Mouse (Mus musculus) retina, embryonic 14.5 days (tissue): ENCODE measurements around the gene Pitpnm1.
A peak's percentile ranks its signal among the peaks of the same experiment; 100 is the strongest.

Source experiments
- DNase-seq: peaks from one replicate; pipeline ENCODE4 v3.0.0-alpha.2; 2015; ENCODE audit warnings: low spot score

The Pitpnm1 gene

DNA sequence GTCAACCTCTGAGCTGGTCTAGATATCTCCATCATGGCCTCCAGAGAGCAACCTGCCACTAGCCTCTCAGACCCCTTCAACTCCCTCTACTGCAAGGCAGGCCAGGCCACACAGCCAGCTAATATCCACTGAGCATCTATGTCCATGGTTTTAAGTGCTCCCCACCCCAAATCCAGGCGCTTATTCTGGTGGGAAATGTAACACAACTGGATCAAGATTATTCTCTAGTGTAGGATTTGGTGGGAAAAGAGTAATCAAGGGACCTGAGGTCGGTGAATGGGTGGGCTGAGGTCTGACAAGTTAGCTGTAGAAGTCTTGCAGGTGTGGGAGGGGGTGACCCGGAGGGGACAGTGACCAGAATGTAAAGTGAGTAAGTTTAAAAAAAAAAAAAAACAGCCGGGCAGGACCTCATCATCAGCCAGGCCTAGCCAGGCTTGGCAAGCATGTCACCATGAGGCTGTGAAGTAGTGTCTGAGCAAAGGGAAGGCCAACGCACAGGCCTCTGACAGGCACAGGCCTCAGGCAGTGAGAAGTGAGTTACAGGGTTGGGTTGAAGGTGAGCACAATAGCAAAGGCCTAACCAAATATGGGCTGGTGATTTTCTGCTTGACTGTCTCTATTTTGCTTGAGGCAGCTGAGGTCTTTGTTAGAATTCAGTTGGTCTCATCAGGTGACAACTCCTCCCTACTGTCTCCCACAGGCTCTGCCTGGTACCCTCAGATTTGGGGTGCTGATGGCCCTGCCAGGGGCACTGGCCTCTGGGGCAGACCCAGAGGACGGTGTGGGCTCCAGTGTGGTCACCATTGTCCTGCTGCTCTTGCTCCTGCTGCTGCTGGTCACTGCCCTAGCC, 55.6 kb downstream of the Pitpnm1 start:
- no peak for DNase-seq

DNA sequence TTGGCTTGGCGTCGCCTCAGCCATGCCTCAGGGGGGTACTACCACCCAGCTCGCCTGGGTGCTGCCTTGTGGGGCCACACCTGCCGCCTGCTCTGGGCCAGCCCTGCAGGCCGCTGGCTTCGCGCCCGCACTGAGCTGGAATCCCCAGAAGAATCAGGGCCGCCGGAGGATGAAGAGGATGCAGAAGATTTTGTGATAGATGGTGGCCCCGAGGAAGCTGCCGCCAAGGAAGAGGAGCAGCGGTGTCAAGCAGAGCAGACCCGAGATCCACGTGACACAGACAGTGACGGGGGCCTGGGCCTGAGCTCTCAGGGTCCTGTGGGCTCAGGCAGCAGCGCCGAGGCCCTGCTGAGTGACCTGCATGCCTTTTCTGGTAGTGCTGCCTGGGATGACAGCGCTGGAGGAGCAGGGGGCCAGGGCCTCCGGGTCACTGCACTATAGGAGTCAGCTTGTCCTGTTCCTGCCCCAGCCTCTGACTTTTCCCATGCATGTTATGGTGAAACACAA, 56.3 kb downstream of the Pitpnm1 start:
- DNase-seq = no peak

DNA sequence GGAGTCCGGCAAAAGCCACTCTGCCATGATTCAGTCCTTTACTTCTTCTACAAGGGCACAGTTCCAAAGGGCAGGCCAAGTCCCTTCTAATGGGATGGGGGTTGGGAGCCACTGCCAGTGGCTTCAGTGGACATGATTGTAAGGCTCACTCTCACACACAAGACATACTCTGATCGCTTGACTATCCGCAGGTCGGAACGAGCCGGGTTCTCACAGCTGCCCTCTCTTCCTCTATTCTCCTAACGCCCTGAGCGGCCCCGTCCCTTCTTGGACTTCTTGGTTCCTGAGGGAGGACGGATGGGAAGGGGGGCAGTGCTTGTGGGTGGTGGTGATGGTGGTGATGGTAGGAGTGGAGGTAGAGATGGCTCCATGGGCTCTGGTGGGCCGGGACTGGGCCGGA, 57.0 kb downstream of the Pitpnm1 start:
- no peak for DNase-seq

DNA sequence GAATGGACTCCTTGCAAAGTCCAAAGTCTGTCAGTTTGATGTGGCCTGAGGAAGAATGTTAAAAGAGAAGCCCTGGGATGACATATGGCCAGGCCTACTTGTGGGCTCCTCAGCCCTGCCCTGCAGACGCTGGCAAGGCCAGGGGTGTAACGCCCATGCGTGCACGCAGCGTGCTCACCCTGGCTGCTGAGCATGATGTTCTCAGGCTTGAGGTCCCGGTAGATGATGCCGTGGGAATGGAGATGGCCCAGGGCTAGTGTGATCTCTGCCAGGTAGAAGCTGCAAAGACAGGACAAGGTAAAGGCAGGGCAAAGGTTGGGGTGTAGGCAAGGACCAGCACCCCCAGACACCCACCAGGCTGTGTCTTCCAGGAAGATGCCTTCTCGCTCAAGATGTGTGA, 59.3 kb downstream of the Pitpnm1 start:
- no peak for DNase-seq

DNA sequence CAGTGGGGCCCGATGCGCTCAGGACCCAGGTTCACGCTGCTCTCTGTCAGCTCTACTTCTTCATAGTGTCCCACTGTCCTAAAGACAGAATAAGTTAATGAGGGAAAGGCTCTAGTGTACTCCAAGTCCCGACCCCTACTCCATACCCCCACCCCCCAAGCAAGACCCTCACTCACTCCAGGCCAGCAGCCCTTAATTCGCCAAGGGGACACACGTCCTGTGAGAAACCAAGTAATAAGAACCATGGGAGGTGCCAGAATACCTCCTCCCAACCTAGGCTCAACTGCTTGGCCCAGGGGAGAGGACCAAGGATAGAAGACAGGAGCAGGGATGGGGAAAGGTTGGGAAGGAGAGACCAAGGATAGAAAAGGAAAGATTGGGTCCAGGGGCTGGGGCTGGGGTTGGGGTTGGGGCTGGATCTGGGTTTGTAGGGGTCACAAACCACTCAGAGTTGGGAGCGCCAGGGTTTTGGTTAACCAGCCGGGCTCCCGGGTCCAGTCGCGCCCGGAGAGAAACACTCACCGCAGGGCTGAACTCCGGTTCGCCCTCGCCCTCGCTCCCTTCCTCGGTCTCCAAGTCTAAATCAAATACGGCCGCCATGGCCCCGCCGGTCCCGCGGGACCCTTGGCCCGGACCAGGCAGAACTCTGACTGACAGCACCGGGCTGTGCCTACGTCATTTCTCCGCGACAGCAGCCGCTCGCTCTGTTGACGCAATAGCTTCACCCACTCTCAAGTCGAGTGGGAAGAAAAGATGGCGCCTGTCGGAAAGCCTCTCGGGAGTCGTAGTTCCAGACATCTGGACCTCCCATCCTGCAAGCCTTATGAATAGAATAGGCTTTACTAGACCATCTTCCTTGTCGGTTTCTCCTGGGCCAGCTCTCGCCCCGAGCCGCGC, 63.1 kb downstream of the Pitpnm1 start, which contains the start of gene Rps6kb2:
Gene Rps6kb2 (minus strand): TSS at position 709 of the 897 bp plus-strand sequence.
- peak; percentile 99 for DNase-seq

DNA sequence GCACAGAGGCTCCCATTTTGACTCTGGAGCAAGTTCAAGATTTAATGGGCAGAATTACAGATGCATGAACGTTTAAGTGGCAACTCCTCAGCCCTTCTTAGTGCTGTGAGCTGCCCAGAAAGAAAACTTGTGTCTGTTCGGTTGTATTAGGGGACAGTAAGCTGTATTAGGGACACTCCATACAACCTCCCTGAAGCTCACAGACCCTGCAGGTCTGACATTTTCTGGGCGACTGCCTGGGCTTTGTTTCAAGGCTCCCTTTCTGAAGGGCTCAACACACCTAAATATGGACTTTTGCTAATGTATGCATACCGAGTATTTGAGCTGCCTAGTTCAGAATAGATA, 63.7 kb downstream of the Pitpnm1 start:
- DNase-seq = no peak
